Mouse (Mus musculus) WW6 (cell line): Measurements from ENCODE around the gene Osm.

Experiments
- DNase-seq: peaks from one replicate; pipeline ENCODE4 v3.0.0-alpha.2; 2013; ENCODE audit warnings: low read depth, low spot score

The Osm gene

DNA sequence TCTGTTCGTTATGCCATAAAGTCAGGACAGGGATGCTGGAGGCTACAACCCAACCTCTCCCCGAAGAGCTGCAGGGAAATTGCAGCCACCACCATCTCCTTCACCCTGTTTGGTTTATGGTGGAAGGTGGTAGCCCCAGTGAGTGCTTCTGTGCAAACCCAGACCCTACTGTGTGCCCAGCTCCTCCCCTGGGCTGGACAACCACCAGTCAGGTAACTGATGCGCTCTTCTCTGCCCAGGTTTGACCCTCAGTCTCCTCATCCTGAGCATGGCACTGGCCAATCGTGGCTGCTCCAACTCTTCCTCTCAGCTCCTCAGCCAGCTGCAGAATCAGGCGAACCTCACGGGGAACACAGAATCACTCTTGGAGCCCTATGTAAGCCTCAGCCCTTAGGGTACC lies 1.9 kb downstream of the Osm start:
- no peak for DNase-seq

GRCm38 (mm10) chr11:4239691-4240090 lies 3.5 kb downstream of the Osm start:
- DNase-seq, result no peak

DNA sequence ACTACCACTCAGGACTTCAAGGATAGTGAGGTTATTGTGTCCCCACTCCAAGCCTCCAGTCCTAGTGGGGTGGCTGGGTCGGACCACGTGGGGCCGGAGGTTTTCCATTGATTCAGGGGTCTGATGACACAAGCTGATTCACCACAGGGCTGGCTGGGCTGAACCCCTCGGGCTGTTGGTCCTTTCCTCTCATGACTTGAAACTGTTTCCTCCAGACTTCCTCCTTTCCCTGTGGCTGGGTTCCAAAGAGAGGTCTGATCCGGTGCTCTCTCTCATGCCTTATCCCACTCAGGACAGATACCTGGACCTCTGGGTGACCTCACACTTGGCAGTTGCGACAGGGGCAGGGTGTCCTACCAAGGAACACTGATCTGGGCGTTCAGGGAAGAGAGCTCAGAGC lies 3.9 kb downstream of the Osm start:
- DNase-seq, result no peak

DNA sequence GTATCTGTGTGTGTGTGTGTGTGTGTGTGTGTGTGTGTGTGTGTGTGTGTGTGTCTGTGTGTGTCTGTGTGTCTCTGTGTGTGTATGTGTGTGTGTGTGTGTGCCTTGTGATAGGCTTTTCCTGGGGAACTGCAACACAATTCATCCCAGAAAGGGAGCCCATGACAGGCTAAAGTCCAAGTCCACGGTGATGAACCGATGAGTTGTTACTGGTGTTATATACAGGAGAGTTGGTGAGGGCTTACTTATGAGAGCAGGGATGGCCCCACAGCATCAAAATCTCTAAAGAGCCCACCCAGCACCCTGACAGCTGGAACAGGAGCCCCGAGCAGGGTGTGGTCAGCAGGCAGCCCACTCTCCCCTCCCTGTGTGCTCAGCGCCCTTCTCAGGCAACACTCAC lies 5.0 kb downstream of the Osm start:
- no peak for DNase-seq

GRCm38 (mm10) chr11:4246126-4246525 lies 9.9 kb downstream of the Osm start:
- DNase-seq, result no peak

DNA sequence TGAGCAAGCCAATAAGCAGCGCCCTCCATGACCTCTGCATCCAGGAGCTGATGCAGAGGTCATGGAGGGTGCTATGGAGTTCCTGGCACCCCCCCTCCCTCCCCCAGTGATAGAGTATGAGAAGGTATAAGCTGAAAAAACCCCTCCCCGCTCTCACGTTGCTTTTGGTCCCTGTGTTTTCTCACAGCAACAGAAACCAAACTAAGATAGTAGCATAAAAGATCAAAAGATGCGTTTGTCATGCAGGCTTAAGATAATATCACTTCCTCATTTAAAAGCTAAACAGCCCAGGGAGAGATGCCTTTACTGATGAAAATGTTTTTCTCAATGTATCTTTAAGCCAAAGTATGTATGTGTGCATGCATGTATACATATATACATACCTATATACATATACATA lies 10.4 kb downstream of the Osm start:
- DNase-seq, result no peak

DNA sequence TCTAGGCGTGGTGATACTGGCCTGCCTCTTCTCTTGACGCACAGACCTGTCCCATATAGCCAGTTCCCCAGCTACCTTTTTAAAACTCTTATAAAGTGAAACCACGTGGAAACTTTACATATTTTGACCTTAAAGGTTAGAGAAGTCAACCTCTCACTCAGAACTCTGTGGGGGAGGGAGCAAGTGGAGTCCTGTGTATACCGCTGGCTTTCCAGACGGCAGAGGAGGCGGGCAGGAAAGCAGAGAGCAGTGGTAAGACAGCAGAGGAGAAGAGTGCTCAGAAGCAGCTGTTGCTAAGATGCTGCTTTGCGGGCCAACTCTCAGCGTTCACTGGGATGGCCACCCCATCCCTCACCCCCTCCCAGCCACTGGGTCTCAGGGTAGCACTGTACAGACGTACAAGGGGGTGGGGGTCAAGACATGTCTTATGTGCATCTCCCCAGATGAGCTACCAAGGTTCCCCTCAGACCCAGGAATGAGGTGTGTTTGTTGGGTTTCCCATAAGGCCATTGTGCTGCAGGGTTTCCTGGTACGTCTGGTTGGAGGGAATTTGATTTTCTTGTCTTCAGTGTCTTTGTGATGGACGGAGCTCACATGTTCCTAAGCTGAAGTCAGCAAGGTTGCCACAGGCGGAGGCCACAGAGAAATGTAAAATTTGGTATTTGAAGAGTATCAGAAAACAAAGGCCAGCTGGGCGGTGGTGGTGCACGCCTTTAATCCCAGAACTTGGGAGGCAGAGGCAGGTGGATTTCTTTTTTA lies 11.2 kb downstream of the Osm start:
- DNase-seq, result no peak

DNA sequence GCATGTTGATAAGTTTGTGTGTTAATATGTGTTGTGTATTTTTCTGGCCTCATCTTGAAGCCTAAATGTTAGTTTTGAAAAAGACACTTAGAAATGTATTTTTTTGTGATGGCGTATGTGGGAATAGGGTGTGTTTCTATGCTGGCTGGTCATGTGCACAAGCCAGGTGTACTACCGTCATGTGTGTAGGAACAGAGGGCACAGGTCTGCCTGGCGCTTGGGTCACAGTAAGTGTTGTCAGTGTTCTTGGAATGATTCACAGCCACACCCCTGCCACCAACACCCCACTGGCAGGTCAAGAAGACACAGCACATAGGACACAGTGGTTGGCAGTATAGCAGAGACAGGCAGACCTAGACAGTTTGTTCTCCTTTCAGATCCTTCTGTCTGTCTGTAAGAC lies 12.9 kb downstream of the Osm start:
- DNase-seq, result no peak

DNA sequence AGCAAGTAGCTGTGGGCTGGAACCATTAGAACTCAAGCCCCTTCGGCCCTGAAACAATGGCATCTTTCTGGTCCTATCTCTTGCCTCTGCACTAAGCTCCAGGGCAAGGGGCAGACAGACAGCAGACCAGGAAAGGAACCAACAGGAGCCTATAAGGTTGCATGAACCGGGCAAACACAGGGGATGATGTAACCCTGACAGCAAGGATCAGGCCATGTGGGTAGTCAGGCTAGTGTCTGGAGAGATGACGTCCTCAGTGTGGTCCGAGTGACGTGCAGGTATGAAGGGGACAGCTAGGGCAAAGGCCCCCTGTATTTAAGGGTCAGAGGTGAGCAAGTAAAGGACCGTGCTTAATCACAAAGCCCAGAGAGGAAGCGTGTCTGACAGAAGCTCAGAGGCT lies 14.1 kb downstream of the Osm start:
- no peak for DNase-seq

DNA sequence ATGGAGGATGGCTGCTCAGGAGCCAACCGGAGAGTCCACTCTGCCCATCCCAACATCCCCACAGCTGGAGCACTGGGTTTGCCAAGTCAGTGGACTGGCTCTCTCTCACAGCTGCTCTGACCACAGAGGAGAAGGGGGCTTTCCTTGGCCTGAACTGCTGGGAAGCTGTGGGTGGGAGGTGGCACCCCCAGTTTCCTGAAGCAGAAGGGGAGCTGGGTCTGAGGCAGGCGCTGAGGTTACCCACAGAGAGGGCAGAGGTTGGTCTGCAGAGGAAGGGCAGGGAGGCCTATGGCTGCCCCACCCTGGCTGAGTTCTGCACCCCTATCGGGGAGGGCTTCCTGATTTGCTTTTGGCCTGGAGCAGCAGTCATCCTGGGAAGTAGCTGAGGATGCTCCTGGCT lies 15.2 kb downstream of the Osm start:
- no peak for DNase-seq

DNA sequence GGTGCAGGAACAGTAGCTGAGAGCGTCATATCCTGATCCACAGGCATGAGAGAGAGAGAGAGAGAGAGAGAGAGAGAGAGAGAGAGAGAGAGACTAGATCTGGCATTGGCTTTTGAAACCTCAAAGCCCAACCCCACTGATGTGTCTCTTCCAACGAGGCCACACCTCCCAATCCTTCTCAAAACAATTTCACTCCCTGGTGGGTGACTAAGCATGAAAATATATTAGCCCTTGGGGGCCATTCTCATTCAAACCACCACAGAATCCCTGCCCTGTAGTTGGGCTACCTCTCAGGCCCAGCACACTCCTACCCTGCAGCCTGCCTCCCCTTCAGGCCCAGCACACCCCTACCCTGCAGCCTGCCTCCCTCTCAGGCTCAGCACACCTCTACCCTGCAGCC lies 16.7 kb downstream of the Osm start:
- no peak for DNase-seq

- no peak for DNase-seq
These were observed 20.8 kb downstream of the Osm start, which contains the start of gene Lif for GRCm38 (mm10) chr11:4256846-4257607. Gene Lif, plus strand, starts transcription at chr11:4257557.

- no peak for DNase-seq
These were observed 21.5 kb downstream of the Osm start for GRCm38 (mm10) chr11:4257756-4258155.

- no peak for DNase-seq
These were observed 22.4 kb downstream of the Osm start for GRCm38 (mm10) chr11:4258657-4259082.

DNA sequence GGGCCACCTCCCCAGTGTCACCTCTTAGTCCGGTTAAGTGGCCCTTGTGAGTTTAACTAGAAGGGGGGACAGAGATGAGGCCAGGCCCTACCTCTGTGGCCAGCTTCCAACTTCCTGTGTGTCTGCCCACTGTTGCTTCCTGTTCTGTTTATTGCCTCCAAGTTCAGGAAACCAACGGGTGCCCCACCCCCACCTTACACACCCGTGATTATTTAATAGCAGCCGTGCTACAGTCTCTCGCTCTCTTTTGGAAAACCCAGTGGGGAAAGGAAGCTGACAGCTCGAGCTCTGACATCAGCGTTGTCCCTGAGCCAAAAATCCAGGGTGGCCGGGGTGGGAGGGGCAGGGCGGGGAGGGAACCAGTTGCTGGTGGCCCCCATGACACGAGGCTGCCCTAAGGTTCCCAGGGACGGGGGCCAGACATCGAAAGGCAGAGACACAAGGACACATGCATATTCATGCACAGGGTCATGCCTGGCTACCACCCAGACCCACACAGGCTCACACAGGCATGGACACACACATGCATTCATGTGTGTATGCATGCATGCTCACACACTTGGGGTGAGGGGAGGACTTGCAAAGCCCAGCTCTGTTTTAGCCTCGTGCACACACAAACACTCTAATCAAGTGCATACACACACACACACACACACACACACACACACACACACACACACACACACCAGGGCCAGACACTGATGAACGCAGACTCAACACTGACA lies 24.4 kb downstream of the Osm start:
- no peak for DNase-seq

GRCm38 (mm10) chr11:4261188-4261494 lies 24.9 kb downstream of the Osm start:
- DNase-seq, result no peak

GRCm38 (mm10) chr11:4261969-4262368 lies 25.7 kb downstream of the Osm start:
- no peak for DNase-seq

DNA sequence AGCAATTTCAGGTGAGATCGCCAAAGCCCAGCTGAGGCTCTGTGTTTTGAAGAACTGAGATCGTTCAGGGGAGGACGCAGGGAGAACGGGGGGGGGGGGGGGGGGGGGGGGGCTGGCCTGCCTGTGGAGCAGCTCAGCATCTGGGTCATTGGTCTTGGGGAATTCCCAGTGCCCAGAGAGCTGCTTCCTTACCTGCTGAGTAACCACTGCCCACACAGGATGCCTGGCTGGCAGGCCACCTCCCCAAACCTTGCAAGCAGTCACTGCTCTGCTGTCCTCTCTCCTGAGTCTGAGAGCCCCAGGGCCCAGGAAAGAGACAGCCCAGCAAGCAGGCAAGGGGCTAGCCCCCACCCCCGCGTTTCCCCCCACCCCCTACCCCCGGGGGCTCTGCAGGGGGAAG lies 26.6 kb downstream of the Osm start:
- no peak for DNase-seq

GRCm38 (mm10) chr11:4263296-4263695 lies 27.1 kb downstream of the Osm start:
- no peak for DNase-seq

- no peak for DNase-seq
These were observed 27.8 kb downstream of the Osm start for GRCm38 (mm10) chr11:4264066-4264465.

GRCm38 (mm10) chr11:4266271-4267201 lies 30.3 kb downstream of the Osm start:
- DNase-seq, result no peak

- no peak for DNase-seq
These were observed 31.0 kb downstream of the Osm start for GRCm38 (mm10) chr11:4267202-4267578.
